Mouse (Mus musculus): Measurements from ENCODE around the gene Wwc2.

The Wwc2 gene

DNA sequence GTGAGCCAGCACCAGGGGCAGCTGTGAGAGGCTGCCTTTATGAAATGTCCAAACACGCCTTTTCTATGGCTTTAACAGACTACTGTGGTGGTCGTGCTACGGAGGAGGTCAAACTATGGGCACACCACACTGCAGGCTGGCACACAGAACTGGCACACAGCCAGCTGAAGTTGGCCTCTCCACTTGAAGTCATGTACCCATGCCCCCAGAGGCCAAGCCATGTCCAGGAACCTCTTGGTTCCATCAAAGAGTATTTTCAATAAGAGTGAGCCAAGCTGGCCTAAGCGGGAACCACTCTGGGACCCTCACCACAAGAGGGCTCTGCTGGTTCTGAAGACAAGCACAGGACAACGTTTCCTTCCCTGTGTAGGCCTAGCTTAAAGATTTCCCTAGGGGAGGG is 49.7 kb downstream of the Wwc2 start:
- in situ Hi-C loops (cut with MboI, MseI), result no loop called here

DNA sequence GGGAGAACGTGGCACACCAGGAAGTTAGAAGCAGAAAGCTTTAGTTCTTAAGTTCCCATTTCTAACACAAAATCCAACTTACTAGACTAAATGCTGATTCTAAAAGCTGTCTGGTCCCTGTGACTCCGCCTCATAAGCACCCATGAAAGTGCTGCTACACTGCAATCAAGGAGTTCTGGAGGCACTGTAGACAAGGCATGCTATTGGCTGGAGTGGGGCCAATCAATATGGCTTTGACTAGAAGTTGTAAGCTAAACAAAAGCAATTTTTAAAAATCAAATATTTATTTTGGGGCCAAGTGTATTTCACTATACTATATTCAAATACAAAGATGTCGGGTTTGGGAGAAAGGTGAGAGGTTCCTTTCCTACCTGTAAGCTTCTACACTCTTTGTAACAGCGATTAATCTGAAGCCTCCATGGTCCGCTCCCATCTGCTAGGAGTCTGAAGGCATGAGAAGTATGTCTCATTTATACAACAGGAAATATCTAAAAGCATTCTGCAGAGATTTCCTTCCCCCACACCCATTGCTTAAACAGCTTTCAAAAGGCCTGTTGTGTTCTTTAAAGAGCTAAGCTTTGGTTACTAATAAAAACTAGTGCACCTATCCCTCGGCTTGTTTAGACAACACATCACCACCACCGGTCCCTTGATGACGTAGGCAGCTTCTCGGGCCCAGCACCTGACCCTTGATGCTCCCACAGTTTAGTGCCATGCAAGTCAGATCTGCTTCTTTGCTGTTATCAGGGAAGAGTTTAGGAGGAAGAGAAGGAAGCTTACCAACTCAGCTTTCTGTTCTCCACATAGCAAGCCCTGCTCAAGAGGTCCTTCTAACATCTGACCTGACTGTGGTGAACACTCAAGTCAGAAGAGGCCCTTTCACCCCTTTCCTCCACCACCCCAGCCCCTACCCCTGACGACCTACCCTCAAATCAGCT is 50.5 kb downstream of the Wwc2 start:
- in situ Hi-C loops (cut with MboI, MseI), result no loop called here

GRCm38 (mm10) chr8:47939217-47939616 is 51.5 kb downstream of the Wwc2 start:
- in situ Hi-C loops (cut with MboI, MseI), result no loop called here

GRCm38 (mm10) chr8:47936386-47936785 is 54.3 kb downstream of the Wwc2 start:
- in situ Hi-C loops (cut with MboI, MseI), result no loop called here

DNA sequence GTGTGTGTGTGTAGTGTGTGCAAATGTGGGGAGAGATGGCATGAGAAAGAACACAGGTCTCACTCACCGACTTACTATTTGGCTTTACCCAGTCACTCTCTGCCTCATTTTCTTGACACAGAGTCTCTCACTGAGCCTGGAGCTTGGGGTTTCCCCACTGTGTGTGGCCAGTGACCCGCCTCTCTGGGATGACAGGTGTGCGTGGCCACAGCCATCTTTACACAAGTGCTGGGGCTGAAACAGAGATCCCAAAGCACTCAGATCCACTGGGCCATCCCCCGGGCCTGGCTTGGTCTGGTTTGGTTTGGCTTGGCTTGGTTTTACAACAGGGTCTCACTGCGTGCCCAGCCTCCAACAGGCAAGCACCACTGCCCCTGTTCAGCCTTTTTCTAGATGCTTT is 55.3 kb downstream of the Wwc2 start:
- in situ Hi-C loops (cut with MboI, MseI), result no loop called here

GRCm38 (mm10) chr8:47933087-47933486 is 57.6 kb downstream of the Wwc2 start:
- in situ Hi-C loops (cut with MboI, MseI), result no loop called here

GRCm38 (mm10) chr8:47932028-47932790 is 58.5 kb downstream of the Wwc2 start:
- in situ Hi-C loops (cut with MboI, MseI), result no loop called here

DNA sequence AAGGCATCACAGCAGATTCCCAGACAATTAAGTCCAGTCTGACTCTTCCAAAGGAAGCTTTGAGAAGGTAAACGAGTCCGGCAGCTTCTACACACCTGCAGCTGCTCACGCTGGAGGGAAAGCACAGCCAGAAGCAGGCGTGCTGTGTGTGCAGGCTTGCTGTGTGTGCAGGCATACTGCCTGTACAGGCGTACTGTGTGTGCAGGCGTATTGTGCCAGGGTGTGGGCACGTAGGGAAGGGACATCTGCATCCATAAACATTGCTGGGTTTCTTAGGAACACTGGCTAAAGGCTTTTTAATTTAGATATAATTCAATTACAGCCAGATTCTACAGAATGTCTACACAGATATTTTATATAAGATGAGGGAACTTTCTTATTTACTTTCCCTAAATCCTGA is 59.4 kb downstream of the Wwc2 start:
- in situ Hi-C loops (cut with MboI, MseI), result no loop called here

GRCm38 (mm10) chr8:47929615-47930014 is 61.1 kb downstream of the Wwc2 start:
- in situ Hi-C loops (cut with MboI, MseI), result no loop called here

GRCm38 (mm10) chr8:47928604-47929185 is 62.0 kb downstream of the Wwc2 start:
- in situ Hi-C loops (cut with MboI, MseI), result no loop called here

GRCm38 (mm10) chr8:47924921-47925320 is 65.8 kb downstream of the Wwc2 start:
- in situ Hi-C loops (cut with MboI, MseI), result no loop called here

- in situ Hi-C loops (cut with MboI, MseI), result no loop called here
Observed at GRCm38 (mm10) chr8:47922816-47923215, 67.9 kb downstream of the Wwc2 start.

- in situ Hi-C loops (cut with MboI, MseI), result no loop called here
Observed at GRCm38 (mm10) chr8:47922011-47922410, 68.7 kb downstream of the Wwc2 start.

DNA sequence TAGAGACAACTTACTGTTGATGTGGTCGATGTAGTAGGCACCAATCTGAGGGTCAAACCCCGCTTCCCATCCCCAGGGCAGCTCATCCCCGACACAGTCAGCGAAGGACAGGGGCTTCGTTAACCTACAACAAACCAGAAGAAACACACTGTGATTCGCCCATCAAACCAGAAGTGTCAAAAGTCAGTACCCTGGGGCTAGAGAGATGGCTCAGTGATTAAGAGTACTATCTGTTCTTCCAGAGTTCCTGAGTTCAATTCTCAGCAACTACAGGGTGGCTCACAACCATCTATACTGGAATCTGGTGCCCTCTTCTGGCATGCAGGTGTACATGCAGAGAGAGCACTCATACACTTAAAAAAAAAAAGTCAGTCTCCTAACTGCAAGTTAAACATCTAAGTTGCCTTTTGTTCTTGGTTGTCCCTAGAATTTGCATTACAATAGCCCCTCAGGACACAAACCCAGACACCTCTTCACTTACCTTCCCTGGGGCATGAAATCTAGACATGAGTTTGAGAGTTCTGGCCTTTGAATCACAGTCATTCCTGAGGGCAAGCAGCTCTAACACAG is 70.1 kb downstream of the Wwc2 start:
- in situ Hi-C loops (cut with MboI, MseI), result no loop called here

GRCm38 (mm10) chr8:47917060-47918035 is 73.4 kb downstream of the Wwc2 start:
- in situ Hi-C loops (cut with MboI, MseI), result no loop called here

- in situ Hi-C loops (cut with MboI, MseI), result no loop called here
Observed at GRCm38 (mm10) chr8:47915521-47915920, 75.2 kb downstream of the Wwc2 start.

- in situ Hi-C loops (cut with MboI, MseI), result no loop called here
Observed at GRCm38 (mm10) chr8:47914946-47915345, 75.8 kb downstream of the Wwc2 start.

GRCm38 (mm10) chr8:47914161-47914560 is 76.6 kb downstream of the Wwc2 start:
- in situ Hi-C loops (cut with MboI, MseI), result no loop called here

DNA sequence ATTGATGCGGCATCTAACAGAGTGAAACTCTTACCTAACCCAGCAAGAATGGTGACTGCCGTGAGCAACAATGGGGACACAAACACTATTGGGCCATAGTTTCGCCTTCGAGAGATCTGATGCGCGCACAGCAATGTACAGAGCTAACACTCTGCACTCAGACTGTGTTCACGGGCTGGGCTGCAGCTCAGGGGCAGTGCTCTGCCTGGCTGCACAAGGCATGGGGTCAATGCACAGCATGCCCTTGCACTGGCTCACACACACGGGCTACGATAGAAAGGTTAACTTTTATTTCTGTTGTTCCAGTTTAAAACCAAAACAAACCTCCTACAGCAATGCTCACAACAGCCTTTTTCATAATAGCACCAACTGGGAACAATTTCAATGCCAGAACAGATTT is 77.1 kb downstream of the Wwc2 start:
- in situ Hi-C loops (cut with MboI, MseI), result no loop called here

- in situ Hi-C loops (cut with MboI, MseI), result no loop called here
Observed at GRCm38 (mm10) chr8:47909681-47910080, 81.0 kb downstream of the Wwc2 start.

GRCm38 (mm10) chr8:47907056-47907455 is 83.7 kb downstream of the Wwc2 start:
- in situ Hi-C loops (cut with MboI, MseI), result no loop called here

Measured in T-helper 1 cell (primary cell).